Mouse (Mus musculus): Measurements from ENCODE around the gene Ankrd23. TPM values are rescaled to one million over a fixed set of nuclear protein-coding genes. Genes with fewer than 3 reads are reported as not detected.

Gene Ankrd23
- total RNA-seq, 2 experiments from 2014 or later = 5.0 to 8.1 TPM

DNA sequence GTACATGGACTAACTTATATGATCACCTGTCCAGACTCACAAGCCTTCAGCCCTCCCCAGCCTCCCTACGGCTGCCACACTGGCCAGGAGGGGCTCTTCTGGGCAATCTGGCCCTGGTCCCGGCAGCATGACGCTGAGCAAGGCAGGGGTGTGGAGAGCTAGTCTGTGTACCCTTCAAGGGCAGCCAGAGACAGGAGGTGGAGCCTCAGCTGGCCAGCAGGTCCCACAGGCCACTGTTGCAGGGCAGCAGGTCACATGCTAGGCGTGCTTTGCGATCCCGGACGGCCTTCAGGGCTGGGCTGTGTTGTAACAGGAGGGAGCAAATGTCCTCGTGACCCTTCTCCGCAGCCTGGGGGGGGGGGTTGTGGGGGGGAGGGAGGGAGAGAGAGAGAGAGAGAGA lies 2.5 kb upstream of the Ankrd23 start, which contains the start of gene Gm42417:
Gm42417 (minus strand) TSS at position 244 of the 400 bp plus-strand sequence.
- H3K4me3 ChIP-seq = no peak within 1 kb of the TSS
- DNase-seq (ENCODE audit: extremely low spot score in 1 of 2, low spot score in 2 of 2) = no peak
- no peak for TF ChIP-seq CTCF (IDR thresholded peaks at IDR 0.05)
- H3K27ac ChIP-seq = no peak within 1 kb of the TSS
- intact Hi-C loops (cut with DNase I) = no loop called here

DNA sequence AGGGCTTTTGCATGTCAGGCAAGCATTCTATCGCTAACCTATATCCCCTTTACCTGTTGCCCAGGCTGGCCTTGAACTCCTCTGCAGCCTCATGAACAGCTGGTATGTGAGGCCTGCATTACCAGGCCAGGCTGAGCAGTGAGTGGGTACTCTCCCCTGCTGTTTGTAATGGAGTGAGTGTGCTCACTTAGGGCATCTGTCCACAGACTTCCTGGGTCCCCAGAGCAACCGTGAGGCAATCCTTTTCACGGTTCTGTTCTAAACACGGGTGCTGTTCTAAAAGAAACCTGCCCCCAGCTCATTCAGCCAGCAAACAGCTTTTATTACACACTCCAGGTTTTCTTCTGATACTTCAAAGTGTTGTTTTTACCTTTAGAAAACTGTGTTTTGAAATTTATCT lies 2.0 kb upstream of the Ankrd23 start:
- Histone ChIP-seq H3K27ac (no peak overlapping the region), H3K4me3 (no peak overlapping the region)
- no peak for DNase-seq (ENCODE audit: extremely low spot score in 1 of 2, low spot score in 2 of 2)
- intact Hi-C loops (cut with DNase I) = no loop called here
- TF ChIP-seq CTCF (IDR thresholded peaks at IDR 0.05) = no peak

DNA sequence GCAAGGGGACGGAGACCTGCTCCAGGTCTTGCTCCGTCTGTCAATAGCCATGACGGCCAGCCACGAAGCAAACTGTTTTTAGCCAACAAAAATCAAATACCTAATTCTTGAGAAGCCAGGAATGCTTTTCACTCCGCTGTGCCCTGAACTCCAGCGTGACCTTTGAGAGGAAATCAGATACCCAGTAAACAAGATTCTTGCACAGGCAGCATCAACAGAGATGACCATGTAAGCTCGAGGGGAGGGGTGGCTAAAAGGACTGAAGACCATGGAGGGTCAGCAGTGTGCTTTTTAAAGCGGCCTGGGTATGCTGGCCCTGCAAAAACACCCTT lies 320 bp downstream of the Ankrd23 start:
- Histone ChIP-seq H3K27ac (no peak overlapping the region), H3K4me3 (no peak overlapping the region)
- TF ChIP-seq CTCF (IDR thresholded peaks at IDR 0.05) = no peak
- intact Hi-C loops (cut with DNase I) = no loop called here
- DNase-seq (ENCODE audit: extremely low spot score in 1 of 2, low spot score in 2 of 2) = no peak

DNA sequence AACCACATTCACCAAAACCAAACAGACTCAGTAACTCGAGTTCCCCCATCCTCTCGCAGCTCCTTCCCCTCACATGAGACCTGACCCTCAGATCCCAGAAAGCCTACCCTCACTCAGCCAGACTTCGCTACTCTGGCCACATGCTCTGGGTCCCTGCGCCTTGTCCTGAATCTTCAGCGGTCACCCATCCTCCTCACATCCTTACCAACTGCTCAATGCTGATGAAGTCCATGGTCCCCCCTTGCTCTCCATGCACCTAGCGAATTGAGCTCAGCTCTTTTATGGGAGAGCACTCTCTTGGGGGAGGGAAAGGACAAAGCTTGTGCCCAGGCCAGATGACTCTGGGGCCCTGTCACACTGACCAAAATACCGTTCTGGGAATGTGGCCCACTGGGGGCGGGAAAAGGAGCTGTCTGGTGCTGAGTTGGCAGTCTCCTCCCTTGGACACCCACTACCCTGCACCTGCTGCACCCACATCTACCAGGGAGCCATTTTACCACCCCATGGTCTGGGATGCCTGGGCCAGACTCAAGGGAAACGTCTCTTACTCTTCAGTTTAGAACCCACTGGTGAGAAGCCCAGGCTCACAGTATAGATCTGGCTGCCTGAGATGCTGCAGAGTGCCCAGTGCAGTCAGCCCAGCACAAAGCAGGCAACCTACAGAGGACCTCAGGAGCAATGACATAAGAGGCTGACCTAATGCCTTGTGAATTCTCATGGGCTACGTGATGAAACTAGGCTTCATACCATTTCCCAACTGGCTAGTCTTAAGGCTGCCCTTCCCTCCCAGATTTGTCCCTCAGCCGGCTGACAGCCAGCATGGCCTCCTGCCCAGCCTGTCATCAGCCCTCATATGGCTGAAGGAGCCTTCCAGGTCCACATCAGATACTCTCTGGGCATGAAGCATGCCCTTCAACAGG lies 946 bp downstream of the Ankrd23 start:
- H3K27ac ChIP-seq = no peak overlapping the region
- H3K4me3 ChIP-seq = no peak overlapping the region
- DNase-seq (ENCODE audit: extremely low spot score in 1 of 2, low spot score in 2 of 2) = no peak
- intact Hi-C loops (cut with DNase I) = no loop called here
- no peak for TF ChIP-seq CTCF (IDR thresholded peaks at IDR 0.05)

DNA sequence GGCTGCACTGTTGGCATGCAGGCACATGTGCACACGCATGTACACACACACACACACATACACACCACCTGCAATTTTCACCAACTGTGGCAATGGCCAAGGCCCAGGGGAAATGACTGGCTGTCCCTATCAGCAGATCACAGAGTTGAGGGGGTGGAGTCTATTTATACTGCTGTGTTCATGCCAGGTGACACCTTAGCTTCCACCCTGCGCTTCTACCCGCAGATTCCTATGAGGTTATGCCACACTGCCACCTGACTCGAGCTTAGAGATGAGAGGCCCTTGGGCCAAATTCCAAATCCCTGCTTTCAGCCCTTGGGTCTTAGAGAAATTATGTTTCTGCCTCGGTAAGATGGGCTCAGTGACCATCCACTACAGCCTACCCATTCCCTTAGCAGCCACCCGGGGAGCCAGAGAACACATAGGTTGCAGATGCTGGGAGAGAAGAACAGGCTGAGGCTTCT lies 2.1 kb downstream of the Ankrd23 start:
- peak; percentile 32 for TF ChIP-seq CTCF (IDR thresholded peaks at IDR 0.05)
- intact Hi-C loops (cut with DNase I) = no loop called here
- no peak for DNase-seq (ENCODE audit: extremely low spot score in 1 of 2, low spot score in 2 of 2)
- Histone ChIP-seq H3K4me3 (no peak overlapping the region), H3K27ac (no peak overlapping the region)

DNA sequence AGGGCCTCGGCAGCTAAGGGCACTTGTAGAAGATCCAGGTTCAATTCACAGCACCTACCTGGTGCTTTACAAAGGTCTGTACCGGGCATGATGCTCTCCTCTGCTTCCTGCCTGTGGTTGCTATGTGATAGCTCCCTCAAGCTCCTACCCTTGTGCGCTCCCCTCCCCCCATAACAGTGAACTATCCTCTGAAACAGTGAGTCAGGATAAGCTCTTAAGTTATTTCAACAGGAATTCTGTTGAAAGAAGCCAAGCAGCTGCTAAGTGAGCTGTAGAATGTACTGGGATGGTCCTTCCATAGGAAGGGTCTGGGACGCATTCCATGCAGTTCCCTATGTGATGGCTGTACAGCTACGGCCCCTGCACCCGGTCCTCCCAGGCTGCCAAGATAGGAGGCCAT lies 3.1 kb downstream of the Ankrd23 start:
- Histone ChIP-seq H3K4me3 (no peak overlapping the region), H3K27ac (no peak overlapping the region)
- no peak for DNase-seq (ENCODE audit: extremely low spot score in 1 of 2, low spot score in 2 of 2)
- intact Hi-C loops (cut with DNase I) = no loop called here
- TF ChIP-seq CTCF (IDR thresholded peaks at IDR 0.05) = no peak

DNA sequence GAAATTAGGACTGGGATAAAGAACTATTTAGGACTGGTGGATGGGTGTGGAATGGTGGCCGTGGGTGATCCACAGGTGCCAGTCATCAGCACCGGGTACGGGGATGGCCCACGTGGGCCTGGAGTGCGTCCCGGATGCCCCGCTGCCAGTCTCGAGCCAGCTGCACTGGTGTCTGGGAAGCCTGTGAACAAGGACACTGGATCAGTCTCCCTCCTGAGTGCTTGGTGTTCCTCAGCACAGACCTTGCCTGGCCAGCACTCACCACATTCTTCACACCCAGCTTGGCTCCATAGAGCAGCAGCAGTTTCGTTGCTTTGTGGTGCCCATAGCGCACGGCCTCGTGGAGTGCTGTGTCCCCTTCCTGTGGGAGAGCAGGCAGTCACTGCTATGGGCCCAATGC lies 5.2 kb downstream of the Ankrd23 start:
- no peak overlapping the region for H3K4me3 ChIP-seq
- TF ChIP-seq CTCF (IDR thresholded peaks at IDR 0.05) = no peak
- intact Hi-C loops (cut with DNase I) = no loop called here
- no peak overlapping the region for H3K27ac ChIP-seq
- no peak for DNase-seq (ENCODE audit: extremely low spot score in 1 of 2, low spot score in 2 of 2)

DNA sequence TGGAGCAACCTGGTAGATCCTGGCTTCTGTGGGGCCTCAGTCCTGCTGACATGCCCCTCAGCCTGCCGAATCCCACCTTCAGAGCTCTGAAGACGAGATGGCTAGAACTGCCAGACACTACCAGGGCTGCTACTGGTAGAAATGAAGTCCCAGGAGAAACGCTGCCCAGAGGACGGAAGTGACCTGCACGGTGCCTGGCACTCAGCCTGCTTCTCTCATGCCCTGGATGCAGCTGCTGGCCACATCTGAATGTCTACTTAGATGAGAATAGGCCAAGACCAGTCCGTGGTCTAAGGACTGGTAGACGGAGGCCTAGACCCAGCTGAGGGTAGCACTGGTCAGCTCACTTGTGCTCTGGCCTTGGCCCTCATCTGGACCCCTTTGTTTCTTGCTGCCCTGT lies 5.7 kb downstream of the Ankrd23 start:
- no peak for TF ChIP-seq CTCF (IDR thresholded peaks at IDR 0.05)
- intact Hi-C loops (cut with DNase I) = no loop called here
- Histone ChIP-seq H3K4me3 (no peak overlapping the region), H3K27ac (no peak overlapping the region)
- DNase-seq (ENCODE audit: extremely low spot score in 1 of 2, low spot score in 2 of 2) = no peak

DNA sequence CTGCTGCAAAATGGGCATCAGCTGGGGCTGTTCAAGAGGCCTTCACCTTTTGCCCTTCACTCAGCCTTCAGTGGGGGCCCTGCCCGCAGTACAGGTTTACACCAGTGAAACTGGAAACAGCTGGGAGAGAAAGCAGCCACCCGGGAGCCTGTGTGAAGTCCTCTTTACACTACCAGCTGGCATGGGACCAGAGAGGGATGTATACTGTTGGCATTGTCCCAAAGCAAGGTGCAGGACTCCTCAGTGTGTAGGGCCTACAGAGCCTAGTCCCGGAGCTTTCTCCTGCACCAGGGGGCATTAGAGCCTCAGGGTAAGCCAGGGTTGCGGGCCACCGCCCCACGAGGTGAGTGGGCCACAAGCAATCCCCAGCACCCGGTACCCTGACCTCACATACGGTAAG lies 6.2 kb downstream of the Ankrd23 start:
- TF ChIP-seq CTCF (IDR thresholded peaks at IDR 0.05) = no peak
- H3K27ac ChIP-seq = no peak overlapping the region
- no peak for DNase-seq (ENCODE audit: extremely low spot score in 1 of 2, low spot score in 2 of 2)
- no peak overlapping the region for H3K4me3 ChIP-seq
- intact Hi-C loops (cut with DNase I) = no loop called here

DNA sequence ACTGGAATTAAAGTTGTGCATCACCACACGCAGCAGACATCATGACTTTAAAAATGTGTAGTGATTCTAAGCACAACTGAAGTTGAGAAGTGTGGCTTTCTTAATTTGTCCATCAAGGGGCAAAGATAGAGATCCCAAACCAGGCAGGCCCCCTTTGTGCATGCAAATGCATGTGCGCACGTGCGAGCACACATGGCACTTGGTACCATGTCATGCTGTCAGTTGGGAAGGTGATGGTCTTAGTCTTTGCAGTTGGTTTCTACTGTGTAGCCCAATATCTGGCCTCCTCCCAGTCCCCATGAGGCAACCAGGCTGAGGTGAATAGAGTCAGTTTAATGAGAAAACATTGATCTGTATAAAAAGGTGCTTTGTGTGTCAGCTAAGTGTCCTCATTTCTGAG lies 6.8 kb downstream of the Ankrd23 start:
- intact Hi-C loops (cut with DNase I) = no loop called here
- H3K27ac ChIP-seq = no peak overlapping the region
- H3K4me3 ChIP-seq = no peak overlapping the region
- no peak for DNase-seq (ENCODE audit: extremely low spot score in 1 of 2, low spot score in 2 of 2)
- no peak for TF ChIP-seq CTCF (IDR thresholded peaks at IDR 0.05)

DNA sequence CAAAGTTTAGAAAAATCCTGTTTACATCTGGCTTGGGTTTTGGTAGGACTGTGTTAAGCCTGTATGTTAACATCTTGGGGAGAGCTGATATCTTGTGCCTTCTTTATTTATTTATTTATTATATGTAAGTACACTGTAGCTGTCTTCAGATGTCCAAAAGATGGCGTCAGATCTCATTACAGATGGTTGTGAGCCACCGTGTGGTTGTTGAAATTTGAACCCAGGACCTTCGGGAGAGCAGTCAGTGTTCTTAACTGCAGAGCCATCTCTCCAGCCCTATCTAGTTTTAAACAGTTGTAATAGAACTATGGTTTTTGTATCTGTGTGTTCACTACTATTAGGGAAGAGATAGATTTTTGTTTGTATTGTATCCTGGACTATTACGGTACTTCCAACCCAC lies 7.4 kb downstream of the Ankrd23 start:
- no peak for TF ChIP-seq CTCF (IDR thresholded peaks at IDR 0.05)
- H3K27ac ChIP-seq = no peak overlapping the region
- DNase-seq (ENCODE audit: extremely low spot score in 1 of 2, low spot score in 2 of 2) = no peak
- H3K4me3 ChIP-seq = no peak overlapping the region
- intact Hi-C loops (cut with DNase I) = no loop called here

DNA sequence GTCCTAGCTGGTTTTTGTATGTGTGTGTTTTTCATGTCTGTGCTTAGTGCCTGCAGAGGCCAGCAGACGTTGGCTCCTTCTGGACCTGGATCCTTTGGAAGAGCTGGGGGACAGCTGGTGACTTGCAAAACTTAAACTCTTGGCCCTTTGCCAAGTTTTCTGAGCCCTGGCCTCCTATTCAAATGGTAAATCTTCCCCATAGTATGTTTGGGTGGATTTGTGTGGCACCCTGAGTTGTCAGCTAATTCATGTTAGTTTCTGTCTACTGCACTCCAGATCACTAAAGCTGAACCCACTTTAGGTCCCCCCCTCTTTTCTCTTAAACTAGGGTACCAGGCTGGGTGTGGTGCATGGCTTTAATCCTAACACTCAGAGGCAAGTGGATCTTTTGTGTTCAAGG lies 8.3 kb downstream of the Ankrd23 start:
- H3K27ac ChIP-seq = no peak overlapping the region
- no peak for TF ChIP-seq CTCF (IDR thresholded peaks at IDR 0.05)
- H3K4me3 ChIP-seq = no peak overlapping the region
- intact Hi-C loops (cut with DNase I) = no loop called here
- no peak for DNase-seq (ENCODE audit: extremely low spot score in 1 of 2, low spot score in 2 of 2)

DNA sequence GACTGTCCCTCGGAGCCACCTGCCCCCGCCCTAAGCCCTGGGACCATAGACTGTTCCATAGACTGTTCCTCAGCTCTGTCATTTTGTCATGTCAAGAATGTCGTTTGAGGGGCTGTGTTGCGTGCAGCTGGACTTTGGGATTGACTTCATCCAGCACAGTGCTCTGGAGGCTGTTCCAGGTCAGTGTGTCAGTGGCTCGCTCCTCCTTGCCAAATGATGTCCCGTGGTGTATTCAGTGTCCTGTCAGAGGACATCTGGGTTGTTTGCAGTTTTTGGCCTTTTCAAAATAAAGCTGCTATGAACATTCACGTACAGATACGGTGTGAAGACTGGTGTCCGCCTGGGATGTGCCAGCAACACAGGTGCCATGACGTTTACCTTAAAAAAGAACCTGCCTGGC lies 9.8 kb downstream of the Ankrd23 start:
- intact Hi-C loops (cut with DNase I) = no loop called here
- TF ChIP-seq CTCF (IDR thresholded peaks at IDR 0.05) = no peak
- Histone ChIP-seq H3K4me3 (no peak overlapping the region), H3K27ac (no peak overlapping the region)
- no peak for DNase-seq (ENCODE audit: extremely low spot score in 1 of 2, low spot score in 2 of 2)
